Mouse (Mus musculus): ENCODE results near the gene Aamp. TPM values are rescaled to one million over a fixed set of nuclear protein-coding genes. Genes with fewer than 3 reads are reported as not detected.

Aamp gene
- 211 and 254 TPM in 2 replicates for polyA plus RNA-seq (2021; fragmentation: Nextera tagmentation)
- long read RNA-seq, experiment 1, transcript Aamp-202 (11 exons, 1,756 nt): minor isoform, 95 of 1,377 reads
- long read RNA-seq, experiment 1, transcript Aamp-201 (11 exons, 1,817 nt): major isoform, 1,219 of 1,377 reads
- long read RNA-seq, experiment 1, partial matches to known transcripts: 27 of 1,377 reads
- long read RNA-seq, experiment 1, other reads (novel, unspliced or antisense): 36 of 1,377 reads
- long read RNA-seq, experiment 2, transcript Aamp-201 (11 exons, 1,817 nt): major isoform, 280 of 332 reads
- long read RNA-seq, experiment 2, transcript Aamp-202 (11 exons, 1,756 nt): minor isoform, 12 of 332 reads
- long read RNA-seq, experiment 2, partial matches to known transcripts: 28 of 332 reads
- long read RNA-seq, experiment 2, other reads (novel, unspliced or antisense): 12 of 332 reads

GRCm38 (mm10) chr1:74284543-74285160 lies at the start of gene Aamp, which contains the start of gene Pnkd:
Gene Aamp (minus strand): TSS chr1:74284738.
Gene Pnkd (plus strand): TSS chr1:74284930.

GRCm38 (mm10) chr1:74305522-74305921 lies 21.0 kb upstream of the Aamp start, which contains the start of gene Tmbim1:
Gene Tmbim1 (minus strand): TSS chr1:74305622.

GRCm38 (mm10) chr1:74278538-74278937 lies 6.0 kb downstream of the Aamp start, which contains the start of gene Gpbar1:
Gene Gpbar1 (plus strand): TSS chr1:74278550.

DNA sequence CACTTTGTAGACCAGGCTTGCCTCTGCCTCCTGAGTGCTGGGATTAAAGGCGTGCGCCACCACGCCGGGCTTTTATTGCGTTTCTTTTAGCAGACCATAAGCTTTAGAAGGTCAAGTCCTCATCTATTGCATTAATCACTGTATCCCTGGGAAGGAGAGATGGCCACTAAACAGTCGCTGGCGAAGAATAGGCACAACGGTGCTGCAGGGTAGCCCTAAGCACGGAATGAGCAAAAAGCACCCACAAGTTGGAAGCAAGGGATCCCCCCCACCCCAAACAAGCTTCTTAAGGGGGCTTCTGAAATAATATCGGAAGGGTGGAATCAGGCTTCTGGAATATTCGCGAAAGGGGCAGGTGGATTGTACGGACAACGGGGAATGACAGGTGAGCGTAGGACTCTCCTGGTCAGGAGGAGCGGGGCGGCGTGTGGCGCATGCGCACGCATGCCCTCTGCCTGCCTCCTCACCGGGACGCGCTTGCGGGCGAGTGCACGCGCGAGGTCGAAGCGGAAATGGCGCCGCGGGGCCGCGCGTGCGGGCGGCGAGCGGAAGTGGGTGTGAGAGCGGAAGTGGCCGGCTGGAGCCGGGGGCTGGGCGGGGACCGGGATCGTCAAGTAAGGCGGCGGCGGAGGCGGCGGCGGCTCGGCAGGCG lies 48.5 kb downstream of the Aamp start, which contains the start of gene Arpc2:
Gene Arpc2, plus strand, starts transcription at position 147 of the 652 bp plus-strand sequence.

Other genes with a start within 250 kb of the Aamp start
- gene Tns1, start 160.3 kb downstream of the Aamp start, polyA plus RNA-seq (2021; fragmentation: Nextera tagmentation): 8.0 and 15.0 TPM in 2 replicates
- not detected in 2 replicates for gene Rufy4, start 159.2 kb downstream of the Aamp start, polyA plus RNA-seq (2021; fragmentation: Nextera tagmentation)
- not detected in 2 replicates for gene Cxcr2, start 130.7 kb downstream of the Aamp start, polyA plus RNA-seq (2021; fragmentation: Nextera tagmentation)
- not detected in 2 replicates for gene Cxcr1, start 90.1 kb downstream of the Aamp start, polyA plus RNA-seq (2021; fragmentation: Nextera tagmentation)
- 140 and 213 TPM in 2 replicates for gene Arpc2, start 48.7 kb downstream of the Aamp start, polyA plus RNA-seq (2021; fragmentation: Nextera tagmentation)
- gene Gpbar1, start 6.2 kb downstream of the Aamp start, polyA plus RNA-seq (2021; fragmentation: Nextera tagmentation): not detected in 2 replicates
- 214 and 279 TPM in 2 replicates for gene Pnkd, start 192 bp upstream of the Aamp start, polyA plus RNA-seq (2021; fragmentation: Nextera tagmentation)
- 28.0 and 40.1 TPM in 2 replicates for gene Tmbim1, start 20.9 kb upstream of the Aamp start, polyA plus RNA-seq (2021; fragmentation: Nextera tagmentation)
- 0.73 and 0.80 TPM in 2 replicates for gene Catip, start 77.4 kb upstream of the Aamp start, polyA plus RNA-seq (2021; fragmentation: Nextera tagmentation)
- gene Slc11a1, start 90.5 kb upstream of the Aamp start, polyA plus RNA-seq (2021; fragmentation: Nextera tagmentation): 1.5 and 2.1 TPM in 2 replicates
- gene Ctdsp1, start 106.8 kb upstream of the Aamp start, polyA plus RNA-seq (2021; fragmentation: Nextera tagmentation): 4.5 and 7.5 TPM in 2 replicates
- 0.20 and 0.38 TPM in 2 replicates for gene Vil1, start 124.6 kb upstream of the Aamp start, polyA plus RNA-seq (2021; fragmentation: Nextera tagmentation)
- gene Cnot9, start 221.3 kb upstream of the Aamp start, polyA plus RNA-seq (2021; fragmentation: Nextera tagmentation): 18.9 and 20.1 TPM in 2 replicates